In genomic region chr10:90759929-90760328, GRCm38 (mm10) we compare ENCODE assay signal across 13 mouse cellular contexts.
"Had no signal": no experiment of that assay in that cellular context is flagged by ENCODE, and none has a peak within 500 bp of the region (broad histone marks: within the 10 kb centered on the region; RNA-seq: fewer than 3 reads in every experiment).

No protein-coding gene starts in this region.

- H3K36me3 ChIP-seq: limb, embryonic 10.5 days; liver, embryonic 15.5 days; midbrain, embryonic 12.5 days; neural tube, embryonic 13.5 days had no signal

- ATAC-seq: lung, postnatal 0 days; midbrain, embryonic 16.5 days had no signal

- DNase-seq: kidney, postnatal 25 days; layer of hippocampus, adult 9-11 months; lung, adult 2 months; lung, postnatal 4 days; retina, postnatal 1 day; thymus, postnatal 36 days had no signal

- H3K27me3 ChIP-seq: liver, embryonic 15.5 days; midbrain, embryonic 12.5 days; neural tube, embryonic 13.5 days had no signal

- H3K9me3 ChIP-seq: limb, embryonic 10.5 days; liver, embryonic 15.5 days; midbrain, embryonic 12.5 days; neural tube, embryonic 13.5 days had no signal

- H3K4me1 ChIP-seq: limb, embryonic 10.5 days; liver, embryonic 15.5 days; midbrain, embryonic 12.5 days had no signal

- H3K4me3 ChIP-seq: limb, embryonic 10.5 days; liver, embryonic 15.5 days; midbrain, embryonic 12.5 days; neural tube, embryonic 13.5 days had no signal

- H3K4me2 ChIP-seq: liver, embryonic 11.5 days; liver, embryonic 15.5 days; midbrain, embryonic 12.5 days; neural tube, embryonic 13.5 days had no signal

- H3K27ac ChIP-seq: limb, embryonic 10.5 days; liver, embryonic 15.5 days; midbrain, embryonic 12.5 days; neural tube, embryonic 13.5 days had no signal

- H3K9ac ChIP-seq: liver, embryonic 15.5 days; midbrain, embryonic 12.5 days; neural tube, embryonic 13.5 days had no signal
